Mouse (Mus musculus): Measurements from ENCODE around the gene Arfrp1.

The Arfrp1 gene

GRCm38 (mm10) chr2:181377230-181377629 lies 12.0 kb upstream of the Arfrp1 start:
- DNase-seq, result no peak

GRCm38 (mm10) chr2:181375787-181376186 lies 10.6 kb upstream of the Arfrp1 start:
- DNase-seq, result no peak

GRCm38 (mm10) chr2:181370001-181370400 lies 4.8 kb upstream of the Arfrp1 start:
- no peak for DNase-seq

- DNase-seq, result peak in 1 of 2 experiments; percentile 50
Measured at GRCm38 (mm10) chr2:181365655-181366075, 461 bp upstream of the Arfrp1 start.

- DNase-seq, result no peak
Measured at GRCm38 (mm10) chr2:181364487-181364859, 731 bp downstream of the Arfrp1 start.

- no peak for DNase-seq
Measured at GRCm38 (mm10) chr2:181363946-181364345, 1.3 kb downstream of the Arfrp1 start.

GRCm38 (mm10) chr2:181356780-181357179 lies 8.4 kb downstream of the Arfrp1 start:
- no peak for DNase-seq

GRCm38 (mm10) chr2:181342766-181343165 lies 22.4 kb downstream of the Arfrp1 start:
- DNase-seq, result no peak

GRCm38 (mm10) chr2:181340426-181340825 lies 24.8 kb downstream of the Arfrp1 start:
- DNase-seq, result no peak

- peak; percentile 81 for DNase-seq
Measured at GRCm38 (mm10) chr2:181334023-181334422, 31.2 kb downstream of the Arfrp1 start.

GRCm38 (mm10) chr2:181332542-181332941 lies 32.7 kb downstream of the Arfrp1 start:
- DNase-seq, result no peak

GRCm38 (mm10) chr2:181326098-181326497 lies 39.1 kb downstream of the Arfrp1 start:
- no peak for DNase-seq

- DNase-seq, result no peak
Measured at GRCm38 (mm10) chr2:181322136-181322535, 43.1 kb downstream of the Arfrp1 start.

- DNase-seq, result no peak
Measured at GRCm38 (mm10) chr2:181320103-181320499, 45.1 kb downstream of the Arfrp1 start.

- peak; percentile 88 to 91 for DNase-seq
Measured at GRCm38 (mm10) chr2:181319248-181320102, 45.7 kb downstream of the Arfrp1 start, which contains the start of gene Rtel1. Gene Rtel1 (plus strand): TSS chr2:181319739.

- DNase-seq, result peak; percentile 88 to 89
Measured at GRCm38 (mm10) chr2:181314080-181314810, 51.0 kb downstream of the Arfrp1 start, which contains the start of gene Stmn3. Gene Stmn3 (minus strand): TSS chr2:181314500.

GRCm38 (mm10) chr2:181313344-181314079 lies 51.7 kb downstream of the Arfrp1 start:
- no peak for DNase-seq

GRCm38 (mm10) chr2:181313006-181313343 lies 52.2 kb downstream of the Arfrp1 start:
- DNase-seq, result no peak

GRCm38 (mm10) chr2:181312435-181312834 lies 52.8 kb downstream of the Arfrp1 start:
- no peak for DNase-seq

Data from kidney, postnatal 4 days (tissue).